Mouse (Mus musculus): ENCODE measurements around the gene Tnmd. TPM values are rescaled to one million over a fixed set of nuclear protein-coding genes. Genes with fewer than 3 reads are reported as not detected.
A peak's percentile ranks its signal among the peaks of the same experiment; 100 is the strongest.

Tnmd gene
- 100 to 1,000 TPM; 138 to 160 TPM for total RNA-seq (2021)
- long read RNA-seq, experiment 1, transcript Tnmd-201 (7 exons, 1,353 nt) = major isoform, 99 of 106 reads
- long read RNA-seq, experiment 1, partial matches to known transcripts = 4 of 106 reads
- long read RNA-seq, experiment 1, other reads (novel, unspliced or antisense) = 3 of 106 reads
- long read RNA-seq, experiment 2, transcript Tnmd-201 (7 exons, 1,353 nt) = major isoform, 134 of 136 reads
- long read RNA-seq, experiment 2, partial matches to known transcripts = 0 of 136 reads
- long read RNA-seq, experiment 2, other reads (novel, unspliced or antisense) = 2 of 136 reads

GRCm38 (mm10) chrX:133850680-133851079 lies at the start of gene Tnmd:
Gene Tnmd (plus strand): TSS chrX:133850980.
- no peak for DNase-seq

DNA sequence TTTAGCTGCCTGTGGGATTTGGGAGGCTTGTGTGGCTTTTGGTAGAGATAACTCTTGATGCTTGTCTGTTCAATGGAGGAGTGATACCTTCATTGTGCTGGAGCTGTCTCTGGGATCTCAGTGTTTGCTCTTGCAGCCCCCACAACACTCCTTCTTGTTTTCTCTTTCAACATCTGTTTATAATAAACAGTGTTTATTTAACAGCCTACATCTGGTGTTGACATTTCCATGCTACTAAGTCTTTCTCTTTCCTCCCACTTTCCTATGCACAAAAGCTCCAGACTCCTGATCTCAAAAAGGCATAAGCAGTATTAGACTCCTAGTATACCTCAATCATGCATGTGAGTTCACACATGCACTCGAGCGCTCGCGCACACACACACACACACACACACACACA lies 2.9 kb downstream of the Tnmd start:
- DNase-seq = no peak

GRCm38 (mm10) chrX:133869743-133870142 lies 19.0 kb downstream of the Tnmd start:
- DNase-seq = no peak

DNA sequence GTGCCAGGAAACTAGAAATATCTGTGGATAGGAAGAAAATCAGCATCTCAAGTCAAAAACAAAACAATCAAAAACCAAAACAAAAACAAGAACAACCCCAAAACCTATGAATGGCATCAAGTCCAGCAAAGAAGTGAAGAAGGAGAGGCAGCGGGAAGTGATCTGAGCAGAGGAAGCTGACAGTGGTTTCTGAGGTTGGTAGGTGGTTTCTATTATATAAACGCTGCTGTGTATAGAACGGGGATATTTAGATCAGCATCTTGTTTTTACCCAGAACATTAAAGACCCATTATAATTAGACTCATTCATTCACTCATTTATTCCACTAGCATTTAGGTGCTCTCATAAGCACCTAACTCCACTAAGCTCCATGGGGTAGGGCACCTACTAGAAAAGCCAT lies 36.5 kb downstream of the Tnmd start:
- DNase-seq = no peak

DNA sequence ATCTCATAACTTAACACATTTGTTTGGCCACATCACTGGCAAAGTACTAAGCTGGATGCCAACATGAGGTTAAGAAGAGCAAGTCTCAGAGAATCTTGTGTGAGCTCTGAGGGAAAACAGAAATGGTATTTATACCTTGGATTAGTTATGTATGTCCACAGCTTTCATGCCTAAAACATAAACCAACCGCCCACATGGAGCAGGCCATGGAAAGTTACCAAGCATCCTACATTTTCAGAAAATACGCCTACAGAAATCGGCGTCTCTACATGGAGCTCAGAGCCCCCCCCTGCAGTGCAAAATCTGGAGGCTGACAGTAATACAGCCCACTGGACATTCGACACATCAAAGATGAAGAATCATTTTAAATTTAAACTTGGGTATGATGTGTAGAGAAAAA lies 37.3 kb downstream of the Tnmd start:
- DNase-seq = no peak

DNA sequence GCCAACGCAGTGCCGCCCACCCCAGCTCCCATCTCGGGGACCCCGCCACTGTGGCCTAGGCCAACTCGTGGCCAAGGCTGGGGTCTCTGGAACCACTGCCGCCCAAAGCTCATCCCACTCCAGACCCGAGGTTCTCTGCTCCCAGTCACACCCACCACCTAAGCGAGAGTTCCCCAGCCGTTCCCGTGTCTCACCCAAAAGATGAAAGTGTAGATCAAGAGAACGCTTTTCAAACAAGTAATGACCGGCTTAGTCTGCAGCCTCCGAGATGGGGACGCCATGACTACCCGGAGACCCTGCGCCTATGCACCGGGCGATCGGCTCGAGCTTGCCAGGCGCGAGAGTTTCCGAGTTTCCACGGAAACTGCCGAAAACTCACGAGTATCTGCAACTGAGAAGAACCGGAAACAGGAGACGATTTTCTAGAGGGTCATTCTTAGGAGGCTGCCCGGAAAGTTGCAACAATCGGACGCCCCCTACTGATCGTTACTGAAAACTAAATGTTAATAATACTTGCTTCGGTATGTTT lies 47.3 kb downstream of the Tnmd start, which contains the start of gene Tspan6:
TSS of gene Tspan6 (minus strand) at position 416 of the 529 bp plus-strand sequence.
- DNase-seq = peak; percentile 68

GRCm38 (mm10) chrX:133908261-133908660 lies 57.5 kb downstream of the Tnmd start, which contains the start of gene Srpx2:
Gene Srpx2 (plus strand): TSS chrX:133908426.
- DNase-seq = no peak

- no peak for DNase-seq
These were observed 60.8 kb downstream of the Tnmd start for GRCm38 (mm10) chrX:133911397-133912103.

GRCm38 (mm10) chrX:133913006-133913405 lies 62.2 kb downstream of the Tnmd start:
- DNase-seq = no peak

DNA sequence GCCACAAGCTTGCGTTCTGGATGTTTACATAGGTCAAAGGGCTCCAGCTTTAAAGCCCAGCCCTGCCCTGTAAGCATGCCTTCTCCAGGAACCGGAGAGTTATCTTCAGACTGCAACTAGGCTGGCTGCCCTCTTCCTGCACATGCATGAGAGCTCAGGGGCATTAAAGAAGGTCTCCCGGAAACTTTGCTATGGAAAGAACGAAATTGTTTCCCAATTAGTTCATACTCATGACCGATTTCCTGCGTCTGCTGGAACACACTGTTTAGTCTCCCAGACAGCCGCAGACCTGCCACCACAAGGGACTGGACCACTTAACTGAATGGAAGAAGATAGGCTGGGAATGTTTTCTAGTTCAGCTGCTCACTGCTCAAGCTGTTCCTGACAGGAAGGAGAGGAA lies 63.4 kb downstream of the Tnmd start:
- no peak for DNase-seq

Other genes with a start within 250 kb of the Tnmd start
- gene Pcdh19, start 162.0 kb upstream of the Tnmd start, total RNA-seq (2021) = 10 to 100 TPM in 1 of 2 experiments, 1 to 10 TPM in 1; 8.6 to 10.6 TPM
- 10 to 100 TPM; 17.9 to 23.0 TPM for gene Tspan6, start 47.4 kb downstream of the Tnmd start, total RNA-seq (2021)
- gene Srpx2, start 57.4 kb downstream of the Tnmd start, total RNA-seq (2021) = 10 to 100 TPM; 11.0 to 15.6 TPM
- 1 to 10 TPM in 1 of 2 experiments, under 1 TPM in 1; 0.80 to 2.0 TPM for gene Sytl4, start 130.8 kb downstream of the Tnmd start, total RNA-seq (2021)
- 10 to 100 TPM; 21.0 to 22.4 TPM for gene Cstf2, start 208.2 kb downstream of the Tnmd start, total RNA-seq (2021)

Data from gastrocnemius, postnatal 10 days (tissue).